Mouse (Mus musculus) neutrophil, adult 65 days (primary cell): ENCODE measurements around the gene Gm8126. TPM values are rescaled to one million over a fixed set of nuclear protein-coding genes. Genes with fewer than 3 reads are reported as not detected.

Experiments used
- total RNA-seq: library from RNA; stranded (reverse); gene quantifications from 2 replicates; pipeline ENCODE4 v1.2.4, GENCODE M21; 2023

The Gm8126 gene
- total RNA-seq, result not detected in 2 replicates

GRCm38 (mm10) chr14:43258349-43258748, at the start of gene Gm8126:
Gm8126 (plus strand) TSS chr14:43258649.

GRCm38 (mm10) chr14:43235204-43235603, 23.2 kb upstream of the Gm8126 start, which contains the start of gene Gm8122:
Gm8122 (minus strand) TSS chr14:43235304.

GRCm38 (mm10) chr14:43274986-43275511, 16.6 kb downstream of the Gm8126 start, which contains the start of gene Gm9732:
Gm9732 (plus strand) TSS chr14:43275036.

GRCm38 (mm10) chr14:43293503-43293902, 35.1 kb downstream of the Gm8126 start, which contains the start of gene Gm8127:
Gm8127 (minus strand) TSS chr14:43293832.

Other genes starting within 250 kb of the Gm8126 start
- gene Gm10376, start 243.0 kb upstream of the Gm8126 start, total RNA-seq, result not detected in 2 replicates
- not detected in 2 replicates for gene Gm8094, start 182.0 kb upstream of the Gm8126 start, total RNA-seq
- not detected in 2 replicates for gene Gm8104, start 158.0 kb upstream of the Gm8126 start, total RNA-seq
- gene Gm7233, start 78.8 kb upstream of the Gm8126 start, total RNA-seq, result not detected in 2 replicates
- gene Gm8122, start 23.3 kb upstream of the Gm8126 start, total RNA-seq, result not detected in 2 replicates
- gene Gm9732, start 16.4 kb downstream of the Gm8126 start, total RNA-seq, result not detected in 2 replicates
- not detected in 2 replicates for gene Gm8127, start 35.2 kb downstream of the Gm8126 start, total RNA-seq
- not detected in 2 replicates for gene 1700001F09Rik, start 89.2 kb downstream of the Gm8126 start, total RNA-seq
- not detected in 2 replicates for gene Gm8138, start 157.7 kb downstream of the Gm8126 start, total RNA-seq